Mouse (Mus musculus) thymus, adult 2 months (tissue): ENCODE results near the gene Ahdc1. TPM values are rescaled to one million over a fixed set of nuclear protein-coding genes. Genes with fewer than 3 reads are reported as not detected.

Source experiments
- DNase-seq: peaks from one replicate; pipeline ENCODE4 v3.0.0; 2021
- H3K27ac ChIP-seq: fragments of 200-500 bp; 2 replicates; pipeline ENCODE4 v1.5.1; 2012; ENCODE audit warnings: low read length, control low read depth; ENCODE audit not compliant: control insufficient read depth, insufficient read depth
- H3K27me3 ChIP-seq: fragments of 200-500 bp; 2 replicates; pipeline ENCODE4 v1.6.1; 2012; ENCODE audit warnings: mild to moderate bottlenecking, low read length, moderate library complexity, mixed read lengths; ENCODE audit not compliant: control insufficient read depth, insufficient read depth
- H3K36me3 ChIP-seq: fragments of 200-500 bp; 2 replicates; pipeline ENCODE4 v1.6.1; 2012; ENCODE audit warnings: mild to moderate bottlenecking, low read length, moderate library complexity; ENCODE audit not compliant: control insufficient read depth, insufficient read depth
- H3K4me1 ChIP-seq: fragments of 200-500 bp; replicated peaks from 2 replicates; pipeline ENCODE4 v1.6.1; 2012; ENCODE audit warnings: low read length; ENCODE audit not compliant: control insufficient read depth, insufficient read depth
- H3K4me3 ChIP-seq: fragments of 200-500 bp; 2 replicates; pipeline ENCODE4 v1.5.1; 2012; ENCODE audit warnings: mild to moderate bottlenecking, low read length, control low read depth, moderate library complexity; ENCODE audit not compliant: control insufficient read depth, insufficient read depth
- CTCF ChIP-seq: fragments of 200-500 bp; IDR thresholded peaks from 2 replicates; pipeline ENCODE4 v1.5.1; 2012; ENCODE audit warnings: mild to moderate bottlenecking, control low read depth, low read length, moderate library complexity, borderline replicate concordance; ENCODE audit not compliant: control insufficient read depth, poor library complexity, insufficient read depth; ENCODE audit errors: extremely low read depth
- POLR2A ChIP-seq: fragments of 200-500 bp; IDR thresholded peaks from 2 replicates; pipeline ENCODE4 v1.6.1; 2012; ENCODE audit warnings: mild to moderate bottlenecking, low read length, control low read depth, moderate library complexity; ENCODE audit not compliant: control insufficient read depth, poor library complexity, insufficient read depth; ENCODE audit errors: extremely low read depth
- WGBS: fragments of 180-500 bp; shearing (Covaris S2); methylation state at CpG from one replicate; pipeline ENCODE4 v1.1.7; 2018; 5-methylcytosine and 5-hydroxymethylcytosine counted together
- polyA plus RNA-seq: library from polyadenylated mRNA; depleted of rRNA; stranded (reverse); fragments of >200 nt; gene quantifications from 2 replicates; pipeline ENCODE4 v1.2.3, GENCODE M21; 2012

Gene Ahdc1
- polyA plus RNA-seq, 1 experiment: 59.8 TPM

- H3K36me3 ChIP-seq: no peaks in the 10 kb centered on the region
- DNase-seq: peak; percentile 82
- H3K4me3 ChIP-seq: peak overlapping the region; percentile 57
- peak; percentile 91 for TF ChIP-seq POLR2A
- TF ChIP-seq CTCF: peak; percentile 44; the same call in 1 of the 2 replicates
- 4% methylated on average over 53 of the region's 53 CpGs for WGBS
- H3K4me1 ChIP-seq: peaks cover 60% of the 10 kb centered on the region
- H3K27me3 ChIP-seq: no peaks in the 10 kb centered on the region
- peak overlapping the region; percentile 99 for H3K27ac ChIP-seq
Measured at GRCm38 (mm10) chr4:133085011-133085782, 74.1 kb downstream of the Ahdc1 start.

DNA sequence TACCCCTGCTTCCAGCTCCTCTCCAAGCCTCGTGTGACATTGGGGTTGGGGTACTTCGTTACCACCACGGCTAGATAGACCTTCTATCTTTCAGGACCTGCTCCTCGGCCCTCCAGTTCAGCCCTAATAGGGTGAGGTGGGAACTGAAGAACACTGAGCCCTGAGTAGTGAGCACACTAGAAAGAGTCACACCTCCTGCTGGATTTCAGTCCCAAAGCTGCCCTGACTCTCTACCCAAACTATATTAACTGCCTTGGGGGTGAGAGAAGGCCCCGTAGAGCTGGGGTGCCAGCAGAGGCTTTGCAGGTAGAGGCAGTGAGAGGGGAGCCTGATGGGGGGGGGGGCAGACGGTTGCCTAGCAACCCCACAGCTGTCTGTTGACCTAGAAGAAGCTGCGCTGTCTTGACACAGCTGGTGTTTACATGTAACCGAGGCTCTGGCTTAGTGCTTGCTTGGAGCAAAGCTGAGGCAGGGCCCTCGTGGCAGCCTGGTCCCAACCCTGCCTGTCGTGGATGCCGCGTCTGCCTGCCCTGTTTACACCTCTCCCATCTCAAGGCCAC, 74.8 kb downstream of the Ahdc1 start:
- 20% methylated on average over 12 of the region's 12 CpGs for WGBS
- TF ChIP-seq POLR2A (peak; percentile 84), CTCF (0 out of 2 replicates have a peak, but pooled peaks have one; percentile 15)
- H3K36me3 ChIP-seq: no peaks in the 10 kb centered on the region
- peak; percentile 79 for DNase-seq
- H3K4me3 ChIP-seq: peak overlapping the region; percentile 57
- H3K4me1 ChIP-seq: peaks cover 67% of the 10 kb centered on the region
- no peaks in the 10 kb centered on the region for H3K27me3 ChIP-seq
- peak overlapping the region; percentile 99 for H3K27ac ChIP-seq

DNA sequence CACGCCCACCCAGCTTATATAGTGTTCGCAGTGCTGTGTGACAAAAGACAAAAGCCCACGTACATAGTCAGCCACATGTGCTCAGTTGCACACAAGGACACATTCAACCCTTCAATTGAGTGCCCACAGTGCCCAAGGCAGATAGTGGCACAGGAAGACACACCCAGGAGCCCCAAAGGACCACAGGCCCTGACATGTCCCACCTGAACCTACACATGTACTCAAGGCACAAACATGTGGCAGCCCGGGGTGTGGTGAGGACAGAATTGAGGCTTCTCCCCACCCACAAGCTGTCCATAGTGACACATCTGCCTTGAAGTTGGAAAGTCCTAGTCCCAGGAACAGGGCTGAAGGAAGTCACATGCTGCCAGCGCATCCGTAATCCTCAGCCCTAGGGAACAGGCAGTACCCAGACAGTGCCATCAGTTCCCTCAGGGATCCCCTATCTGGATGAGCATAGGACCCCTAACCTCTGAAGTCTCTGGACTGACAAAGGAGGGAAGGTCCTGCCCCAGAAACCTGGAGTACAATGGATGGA, 76.2 kb downstream of the Ahdc1 start:
- H3K27ac ChIP-seq: peak overlapping the region; percentile 99

GRCm38 (mm10) chr4:133087835-133088234, 76.8 kb downstream of the Ahdc1 start:
- peak; percentile 48; the same call in 1 of the 2 replicates for TF ChIP-seq POLR2A
- no peak for TF ChIP-seq CTCF
- no peaks in the 10 kb centered on the region for H3K27me3 ChIP-seq
- H3K4me1 ChIP-seq: peaks cover 85% of the 10 kb centered on the region
- peak overlapping the region; percentile 99 for H3K27ac ChIP-seq
- DNase-seq: peak; percentile 73
- H3K36me3 ChIP-seq: no peaks in the 10 kb centered on the region
- H3K4me3 ChIP-seq: no peak overlapping the region
- 10% methylated on average over 8 of the region's 8 CpGs for WGBS

More for the DNA sequence above, 76.2 kb downstream of the Ahdc1 start:
- no peak overlapping the region for H3K4me3 ChIP-seq
- TF ChIP-seq POLR2A: no peak
- no peak for TF ChIP-seq CTCF
- no peaks in the 10 kb centered on the region for H3K36me3 ChIP-seq
- H3K4me1 ChIP-seq: peaks cover 80% of the 10 kb centered on the region
- no peaks in the 10 kb centered on the region for H3K27me3 ChIP-seq
- 85% methylated on average over 6 of the region's 6 CpGs for WGBS
- DNase-seq: no peak

DNA sequence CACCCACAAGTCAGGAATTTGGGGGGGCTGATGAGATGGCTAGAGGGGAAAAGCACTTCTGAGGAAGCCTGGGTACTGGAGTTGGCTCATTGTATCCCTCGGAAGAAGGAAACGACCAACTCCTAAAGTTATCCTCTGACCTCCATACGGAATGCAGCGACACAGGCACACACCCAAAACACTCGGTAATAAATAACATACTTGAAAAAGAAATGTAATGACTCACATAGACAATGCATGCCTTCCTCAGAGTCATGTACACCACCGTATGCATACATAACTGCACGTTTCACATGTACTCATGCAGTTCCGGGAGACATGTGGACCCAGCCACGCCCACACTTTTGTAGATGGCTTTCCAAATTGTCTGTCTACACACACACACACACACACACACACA, 78.3 kb downstream of the Ahdc1 start:
- Histone ChIP-seq H3K27me3 (no peaks in the 10 kb centered on the region), H3K27ac (no peak overlapping the region), H3K36me3 (no peaks in the 10 kb centered on the region), H3K4me1 (peaks cover 90% of the 10 kb centered on the region), H3K4me3 (no peak overlapping the region)
- WGBS: 95% methylated on average over 9 of the region's 9 CpGs
- no peak for DNase-seq
- TF ChIP-seq POLR2A (no peak), CTCF (no peak)

GRCm38 (mm10) chr4:133089802-133090201, 78.7 kb downstream of the Ahdc1 start:
- peak overlapping the region; percentile 63; the same call in 1 of the 2 replicates for H3K27ac ChIP-seq
- H3K4me1 ChIP-seq: peaks cover 90% of the 10 kb centered on the region
- WGBS: 96% methylated on average over 4 of the region's 4 CpGs
- H3K4me3 ChIP-seq: no peak overlapping the region
- TF ChIP-seq CTCF: no peak
- no peak for TF ChIP-seq POLR2A
- DNase-seq: no peak
- H3K36me3 ChIP-seq: no peaks in the 10 kb centered on the region
- H3K27me3 ChIP-seq: no peaks in the 10 kb centered on the region
